Mouse (Mus musculus) limb, embryonic 12.5 days (tissue): ENCODE results near the gene Dlg5. TPM values are rescaled to one million over a fixed set of nuclear protein-coding genes. Genes with fewer than 3 reads are reported as not detected.

Source experiments
- microRNA-seq: library from miRNA; unstranded; fragments of <30 nt; microRNA quantifications from one replicate; pipeline ENCODE4, GENCODE M21; 2017
- polyA plus RNA-seq: library from polyadenylated mRNA; unstranded; fragments of >200 nt; fragmentation: Nextera tagmentation; extraction: Ambion mirVana; gene quantifications from 2 replicates; pipeline ENCODE4 v1.2.1, GENCODE M21; 2016

Dlg5 gene
- polyA plus RNA-seq, 1 experiment from 2014 or later, result 31.2 TPM

Small RNAs within 50 kb of the gene (microRNA-seq; reads per million reads assigned to microRNA genes)
- gene Mir7210, result not detected

Other genes with a start within 250 kb of the Dlg5 start
- 2.3 and 3.6 TPM in 2 replicates for gene Kcnma1, start 231.4 kb downstream of the Dlg5 start, polyA plus RNA-seq
- not detected in 2 replicates for gene E330034G19Rik, start 47.3 kb upstream of the Dlg5 start, polyA plus RNA-seq
- 20.8 and 22.4 TPM in 2 replicates for gene Polr3a, start 241.1 kb upstream of the Dlg5 start, polyA plus RNA-seq
- 1,250 and 1,292 TPM in 2 replicates for gene Rps24, start 241.2 kb upstream of the Dlg5 start, polyA plus RNA-seq